Mouse (Mus musculus) kidney, postnatal 0 days (tissue): ENCODE data around the gene Ccdc180. TPM values are rescaled to one million over a fixed set of nuclear protein-coding genes. Genes with fewer than 3 reads are reported as not detected.

Source experiments
- ATAC-seq: fragments of 200-750 bp; cut with Nextera tagmentation; replicated peaks from 2 replicates; pipeline ENCODE4 v1.8.0; 2017; ENCODE audit warnings: low read depth, moderate number of reproducible peaks, moderate TSS enrichment, moderate library complexity; ENCODE audit not compliant: low FRiP score
- DNase-seq: peaks from one replicate; pipeline ENCODE4 v3.0.0-alpha.2; 2016; ENCODE audit warnings: low spot score
- H3K27ac ChIP-seq: fragments of 300-500 bp; sonication (generic); 2 replicates; pipeline ENCODE4 v1.5.1; 2014; ENCODE audit warnings: mild to moderate bottlenecking
- H3K27me3 ChIP-seq: fragments of 300-500 bp; sonication (generic); 2 replicates; pipeline ENCODE4 v1.6.1; 2014; ENCODE audit warnings: low read length, mixed read lengths; ENCODE audit not compliant: insufficient read depth
- H3K36me3 ChIP-seq: fragments of 300-500 bp; sonication (generic); 2 replicates; pipeline ENCODE4 v1.6.1; 2014; ENCODE audit warnings: low read length, mixed read lengths; ENCODE audit not compliant: insufficient read depth
- H3K4me1 ChIP-seq: fragments of 300-500 bp; sonication (generic); replicated peaks from 2 replicates; pipeline ENCODE4 v1.6.1; 2014; ENCODE audit warnings: antibody characterized with exemption, low read length, mixed read lengths; ENCODE audit not compliant: insufficient read depth
- H3K4me2 ChIP-seq: fragments of 300-500 bp; sonication (generic); 2 replicates; pipeline ENCODE4 v1.6.1; 2014; ENCODE audit warnings: mild to moderate bottlenecking, low read length, moderate library complexity, mixed read lengths
- H3K4me3 ChIP-seq: fragments of 300-500 bp; sonication (generic); replicated peaks from 2 replicates; pipeline ENCODE4 v1.5.1; 2014; ENCODE audit warnings: low read depth, low read length
- H3K9ac ChIP-seq: fragments of 300-500 bp; sonication (generic); 2 replicates; pipeline ENCODE4 v1.6.1; 2014; ENCODE audit warnings: low read depth, low read length
- H3K9me3 ChIP-seq: fragments of 300-500 bp; sonication (generic); replicated peaks from 2 replicates; pipeline ENCODE4 v1.6.1; 2016; ENCODE audit warnings: low read length, inconsistent platforms, mixed read lengths
- CTCF ChIP-seq: IDR thresholded peaks from 2 replicates; pipeline ENCODE4 v1.5.1; 2016; ENCODE audit warnings: antibody characterized with exemption, low read depth, mild to moderate bottlenecking, moderate library complexity
- WGBS: fragments of 180-500 bp; shearing (Covaris S2); extraction: QIAGEN DNeasy Blood & Tissue Kit; methylation state at CpG from one replicate; pipeline ENCODE4 v1.1.7; 2014; 5-methylcytosine and 5-hydroxymethylcytosine counted together
- polyA plus RNA-seq: library from polyadenylated mRNA; unstranded; fragments of >200 nt; fragmentation: Nextera tagmentation; extraction: Ambion mirVana; gene quantifications from 2 replicates; pipeline ENCODE4 v1.2.1, GENCODE M21; 2015

The Ccdc180 gene
- polyA plus RNA-seq, 1 experiment from 2014 or later = 0.55 TPM

GRCm38 (mm10) chr4:45924011-45924410 lies 33.9 kb downstream of the Ccdc180 start:
- Histone ChIP-seq H3K9me3 (no peaks in the 10 kb centered on the region), H3K4me1 (no peaks in the 10 kb centered on the region), H3K4me2 (no peak overlapping the region), H3K9ac (no peak overlapping the region), H3K27ac (no peak overlapping the region), H3K27me3 (no peaks in the 10 kb centered on the region), H3K4me3 (no peak overlapping the region), H3K36me3 (no peaks in the 10 kb centered on the region)
- 86% methylated on average over 4 of the region's 4 CpGs for WGBS
- ATAC-seq (no peak), DNase-seq (no peak)
- no peak for TF ChIP-seq CTCF

- Histone ChIP-seq H3K36me3 (no peaks in the 10 kb centered on the region), H3K27ac (no peak overlapping the region), H3K9ac (no peak overlapping the region), H3K4me2 (no peak overlapping the region), H3K4me1 (no peaks in the 10 kb centered on the region), H3K27me3 (no peaks in the 10 kb centered on the region), H3K4me3 (no peak overlapping the region), H3K9me3 (no peaks in the 10 kb centered on the region)
- ATAC-seq (no peak), DNase-seq (no peak)
- no peak for TF ChIP-seq CTCF
- 38% methylated on average over 4 of the region's 4 CpGs for WGBS
Measured at GRCm38 (mm10) chr4:45928561-45928960, 38.5 kb downstream of the Ccdc180 start.

GRCm38 (mm10) chr4:45941628-45942044 lies 51.5 kb downstream of the Ccdc180 start:
- peak; percentile 82 for TF ChIP-seq CTCF
- Histone ChIP-seq H3K36me3 (no peaks in the 10 kb centered on the region), H3K4me2 (no peak overlapping the region), H3K9me3 (no peaks in the 10 kb centered on the region), H3K27me3 (no peaks in the 10 kb centered on the region), H3K9ac (no peak overlapping the region), H3K4me1 (no peaks in the 10 kb centered on the region), H3K27ac (no peak overlapping the region), H3K4me3 (no peak overlapping the region)
- 29% methylated on average over 13 of the region's 13 CpGs for WGBS
- ATAC-seq (peak; percentile 57; the same call in 1 of the 2 replicates), DNase-seq (peak; percentile 85)

GRCm38 (mm10) chr4:45947729-45948128 lies 57.6 kb downstream of the Ccdc180 start:
- no peak for TF ChIP-seq CTCF
- Histone ChIP-seq H3K9me3 (no peaks in the 10 kb centered on the region), H3K27me3 (no peaks in the 10 kb centered on the region), H3K4me1 (no peaks in the 10 kb centered on the region; the same call in 1 of the 2 replicates), H3K27ac (no peak overlapping the region), H3K9ac (no peak overlapping the region), H3K36me3 (no peaks in the 10 kb centered on the region), H3K4me3 (no peak overlapping the region), H3K4me2 (no peak overlapping the region)
- ATAC-seq (no peak), DNase-seq (no peak)
- 62% methylated on average over 8 of the region's 8 CpGs for WGBS

- H3K4me2 ChIP-seq = no peak overlapping the region
- H3K4me1 ChIP-seq = no peaks in the 10 kb centered on the region; the same call in 1 of the 2 replicates
- no peaks in the 10 kb centered on the region for H3K9me3 ChIP-seq
- WGBS = 80% methylated on average over 7 of the region's 7 CpGs
- no peaks in the 10 kb centered on the region for H3K36me3 ChIP-seq
- H3K9ac ChIP-seq = no peak overlapping the region
- no peak for ATAC-seq
- H3K27ac ChIP-seq = no peak overlapping the region
- TF ChIP-seq CTCF = no peak
- DNase-seq = peak; percentile 20
- no peak overlapping the region for H3K4me3 ChIP-seq
- no peaks in the 10 kb centered on the region for H3K27me3 ChIP-seq
Measured at GRCm38 (mm10) chr4:45949109-45949848, 59.2 kb downstream of the Ccdc180 start.

GRCm38 (mm10) chr4:45951830-45952229 lies 61.7 kb downstream of the Ccdc180 start:
- Histone ChIP-seq H3K27me3 (no peaks in the 10 kb centered on the region), H3K9ac (no peak overlapping the region), H3K9me3 (no peaks in the 10 kb centered on the region), H3K27ac (no peak overlapping the region), H3K4me3 (no peak overlapping the region), H3K36me3 (no peaks in the 10 kb centered on the region), H3K4me1 (no peaks in the 10 kb centered on the region; the same call in 1 of the 2 replicates), H3K4me2 (no peak overlapping the region)
- DNase-seq (no peak), ATAC-seq (no peak)
- no peak for TF ChIP-seq CTCF
- 97% methylated on average over 18 of the region's 18 CpGs for WGBS
